Mouse (Mus musculus) fat pad, adult 2 months (tissue): ENCODE measurements around the gene Tpsab1.

ENCODE experiments used
- DNase-seq: peaks from one replicate; pipeline ENCODE4 v3.0.0-alpha.2; 2011; ENCODE audit warnings: low read depth, low spot score; ENCODE audit errors: extremely low read depth

Gene Tpsab1

GRCm38 (mm10) chr17:25345462-25345861 is at the start of gene Tpsab1:
TSS of gene Tpsab1 (minus strand) at chr17:25345562.
- DNase-seq: no peak

- no peak for DNase-seq
These were observed 49.2 kb upstream of the Tpsab1 start for GRCm38 (mm10) chr17:25394526-25394925.

- DNase-seq: peak; percentile 25
These were observed 28.6 kb upstream of the Tpsab1 start for GRCm38 (mm10) chr17:25374011-25374410.

- no peak for DNase-seq
These were observed 27.1 kb upstream of the Tpsab1 start for GRCm38 (mm10) chr17:25372491-25372890.

- DNase-seq: no peak
These were observed 23.6 kb upstream of the Tpsab1 start, which contains the start of gene Tpsg1 for GRCm38 (mm10) chr17:25368973-25369372. TSS of gene Tpsg1 (plus strand) at chr17:25369273.

- no peak for DNase-seq
These were observed 20.6 kb upstream of the Tpsab1 start, which contains the start of gene Tpsb2 for GRCm38 (mm10) chr17:25366005-25366404. TSS of gene Tpsb2 (plus strand) at chr17:25366305.

- no peak for DNase-seq
These were observed 18.4 kb upstream of the Tpsab1 start for GRCm38 (mm10) chr17:25363726-25364125.

- no peak for DNase-seq
These were observed 15.9 kb upstream of the Tpsab1 start for GRCm38 (mm10) chr17:25361291-25361690.

GRCm38 (mm10) chr17:25341490-25341889 is 3.9 kb downstream of the Tpsab1 start:
- no peak for DNase-seq

GRCm38 (mm10) chr17:25340003-25340402 is 5.4 kb downstream of the Tpsab1 start:
- no peak for DNase-seq

GRCm38 (mm10) chr17:25338218-25338617 is 7.1 kb downstream of the Tpsab1 start:
- no peak for DNase-seq

- DNase-seq: no peak
These were observed 11.4 kb downstream of the Tpsab1 start for GRCm38 (mm10) chr17:25333943-25334342.

- DNase-seq: no peak
These were observed 13.0 kb downstream of the Tpsab1 start for GRCm38 (mm10) chr17:25332321-25332720.

GRCm38 (mm10) chr17:25322930-25323329 is 22.4 kb downstream of the Tpsab1 start:
- no peak for DNase-seq

GRCm38 (mm10) chr17:25320819-25321218 is 24.5 kb downstream of the Tpsab1 start:
- DNase-seq: no peak

- no peak for DNase-seq
These were observed 27.0 kb downstream of the Tpsab1 start, which contains the start of gene Prss29 for GRCm38 (mm10) chr17:25318354-25318753. TSS of gene Prss29 (plus strand) at chr17:25318654.

GRCm38 (mm10) chr17:25308346-25308745 is 37.0 kb downstream of the Tpsab1 start, which contains the start of gene Prss28:
TSS of gene Prss28 (plus strand) at chr17:25308646.
- DNase-seq: no peak

- no peak for DNase-seq
These were observed 47.3 kb downstream of the Tpsab1 start, which contains the start of gene Prss34 for GRCm38 (mm10) chr17:25298094-25298493. TSS of gene Prss34 (plus strand) at chr17:25298394.

- DNase-seq: no peak
These were observed 51.3 kb downstream of the Tpsab1 start for GRCm38 (mm10) chr17:25294111-25294510.

GRCm38 (mm10) chr17:25293495-25293894 is 51.9 kb downstream of the Tpsab1 start:
- no peak for DNase-seq
